Mouse (Mus musculus) midbrain, embryonic 15.5 days (tissue): ENCODE results near the gene Ccl24. TPM values are rescaled to one million over a fixed set of nuclear protein-coding genes. Genes with fewer than 3 reads are reported as not detected.

Experiments used
- ATAC-seq: fragments of 200-750 bp; cut with Nextera tagmentation; replicated peaks from 2 replicates; pipeline ENCODE4 v1.8.0; 2017; ENCODE audit warnings: moderate TSS enrichment
- H3K27ac ChIP-seq: fragments of 300-500 bp; sonication (generic); 2 replicates; pipeline ENCODE4 v1.5.1; 2015; ENCODE audit warnings: mild to moderate bottlenecking, inconsistent platforms
- H3K27me3 ChIP-seq: fragments of 300-500 bp; sonication (generic); replicated peaks from 2 replicates; pipeline ENCODE4 v1.6.1; 2015; ENCODE audit warnings: inconsistent platforms
- H3K36me3 ChIP-seq: fragments of 300-500 bp; sonication (generic); replicated peaks from 2 replicates; pipeline ENCODE4 v1.6.1; 2015; ENCODE audit warnings: inconsistent platforms
- H3K4me1 ChIP-seq: fragments of 300-500 bp; sonication (generic); 2 replicates; pipeline ENCODE4 v1.6.1; 2015; ENCODE audit warnings: inconsistent platforms
- H3K4me2 ChIP-seq: fragments of 300-500 bp; sonication (generic); 2 replicates; pipeline ENCODE4 v1.6.1; 2015; ENCODE audit warnings: inconsistent platforms, mild to moderate bottlenecking, moderate library complexity
- H3K4me3 ChIP-seq: fragments of 300-500 bp; sonication (generic); 2 replicates; pipeline ENCODE4 v1.5.1; 2015; ENCODE audit warnings: mild to moderate bottlenecking, inconsistent platforms
- H3K9ac ChIP-seq: fragments of 300-500 bp; sonication (generic); 2 replicates; pipeline ENCODE4 v1.6.1; 2015; ENCODE audit warnings: mild to moderate bottlenecking, inconsistent platforms
- H3K9me3 ChIP-seq: fragments of 300-500 bp; sonication (generic); 2 replicates; pipeline ENCODE4 v1.6.1; 2016; ENCODE audit warnings: inconsistent platforms
- WGBS: fragments of 180-500 bp; shearing (Covaris S2); methylation state at CpG from one replicate; pipeline ENCODE4 v1.1.7; 2015; ENCODE audit warnings: mixed read lengths; 5-methylcytosine and 5-hydroxymethylcytosine counted together
- polyA plus RNA-seq: library from polyadenylated mRNA; unstranded; fragments of >200 nt; fragmentation: Nextera tagmentation; extraction: Ambion mirVana; gene quantifications from 2 replicates; pipeline ENCODE4 v1.2.1, GENCODE M21; 2015

The Ccl24 gene
- polyA plus RNA-seq, 1 experiment from 2014 or later, result 1.2 TPM

DNA sequence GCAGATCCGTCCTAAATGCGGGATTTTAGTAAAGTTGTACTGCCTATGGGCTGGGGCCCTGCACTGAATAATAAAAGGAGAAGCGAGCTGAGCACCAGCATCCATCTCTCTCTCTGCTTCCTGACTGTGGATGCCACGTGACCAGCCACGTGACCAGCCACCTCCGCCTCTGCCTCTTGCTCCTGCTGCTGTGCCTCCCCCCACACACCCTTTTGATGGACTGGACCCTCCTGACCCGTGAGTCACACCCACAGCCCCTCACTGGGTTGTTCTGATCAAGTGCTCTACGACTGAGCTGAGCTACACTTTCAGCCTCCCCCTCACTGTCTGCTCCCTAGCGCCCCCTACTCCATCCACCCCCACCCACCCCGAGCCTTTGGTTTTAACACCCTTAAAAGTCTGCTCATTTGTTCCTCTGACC lies 35.0 kb downstream of the Ccl24 start:
- H3K4me1 ChIP-seq, result no peaks in the 10 kb centered on the region
- ATAC-seq, result no peak
- WGBS, result 76% methylated on average over 10 of the region's 10 CpGs
- no peak overlapping the region for H3K4me2 ChIP-seq
- no peak overlapping the region for H3K27ac ChIP-seq
- no peak overlapping the region for H3K9ac ChIP-seq
- no peaks in the 10 kb centered on the region for H3K36me3 ChIP-seq
- H3K9me3 ChIP-seq, result no peaks in the 10 kb centered on the region
- no peak overlapping the region for H3K4me3 ChIP-seq
- H3K27me3 ChIP-seq, result no peaks in the 10 kb centered on the region

GRCm38 (mm10) chr5:135537326-135537725 lies 35.5 kb downstream of the Ccl24 start:
- no peak overlapping the region for H3K9ac ChIP-seq
- H3K36me3 ChIP-seq, result no peaks in the 10 kb centered on the region
- H3K27me3 ChIP-seq, result no peaks in the 10 kb centered on the region
- no peak for ATAC-seq
- 79% methylated on average over 4 of the region's 4 CpGs for WGBS
- no peak overlapping the region for H3K4me3 ChIP-seq
- H3K9me3 ChIP-seq, result no peaks in the 10 kb centered on the region
- no peaks in the 10 kb centered on the region for H3K4me1 ChIP-seq
- H3K4me2 ChIP-seq, result no peak overlapping the region
- H3K27ac ChIP-seq, result no peak overlapping the region

DNA sequence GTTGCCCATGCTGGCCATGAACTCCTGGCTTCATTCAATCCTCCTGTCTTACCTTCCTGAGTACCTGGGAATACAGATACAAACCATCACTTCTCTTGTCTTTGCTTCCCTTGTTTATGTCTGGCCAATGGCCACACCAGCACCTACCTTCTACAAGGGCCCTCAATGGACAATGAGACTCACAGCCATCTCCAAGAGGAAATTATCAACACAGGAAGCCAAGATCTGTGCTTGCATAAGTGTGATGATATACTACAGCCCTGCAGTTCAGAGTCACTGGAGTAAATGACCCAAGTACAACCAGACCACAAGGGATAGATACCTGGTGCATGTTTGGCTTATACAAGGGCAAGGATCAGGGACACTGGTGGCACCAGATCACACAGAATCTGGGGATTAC lies 37.0 kb downstream of the Ccl24 start:
- H3K4me1 ChIP-seq, result no peaks in the 10 kb centered on the region
- H3K9ac ChIP-seq, result no peak overlapping the region
- no peaks in the 10 kb centered on the region for H3K27me3 ChIP-seq
- ATAC-seq, result no peak
- no peak overlapping the region for H3K4me2 ChIP-seq
- no peaks in the 10 kb centered on the region for H3K36me3 ChIP-seq
- no peaks in the 10 kb centered on the region for H3K9me3 ChIP-seq
- no peak overlapping the region for H3K4me3 ChIP-seq
- H3K27ac ChIP-seq, result no peak overlapping the region

DNA sequence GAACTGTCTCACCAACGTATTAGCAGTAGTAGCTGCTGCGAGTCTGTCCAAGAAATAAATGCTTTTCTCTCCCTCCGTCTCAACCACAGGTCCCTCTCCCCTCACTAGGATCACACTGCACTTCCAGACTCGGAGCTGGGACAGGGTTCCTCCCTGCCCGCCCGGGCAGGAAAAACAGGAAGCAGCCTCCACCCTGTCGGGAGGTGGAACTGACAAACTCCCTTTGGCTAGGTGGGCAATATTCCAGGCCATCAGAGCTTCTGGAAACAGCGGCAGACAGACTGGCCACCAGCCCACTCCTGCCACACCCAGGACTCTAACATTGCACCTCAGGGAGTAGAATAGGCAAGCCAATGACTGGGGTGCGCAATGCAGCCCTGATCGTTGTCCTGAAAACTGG lies 39.4 kb downstream of the Ccl24 start:
- WGBS, result 87% methylated on average over 10 of the region's 10 CpGs
- H3K36me3 ChIP-seq, result no peaks in the 10 kb centered on the region
- peak overlapping the region; percentile 38; the same call in 1 of the 2 replicates for H3K27ac ChIP-seq
- ATAC-seq, result no peak
- H3K4me3 ChIP-seq, result no peak overlapping the region
- H3K4me1 ChIP-seq, result no peaks in the 10 kb centered on the region
- H3K27me3 ChIP-seq, result no peaks in the 10 kb centered on the region
- no peak overlapping the region for H3K4me2 ChIP-seq
- no peak overlapping the region for H3K9ac ChIP-seq
- no peaks in the 10 kb centered on the region for H3K9me3 ChIP-seq

- H3K4me1 ChIP-seq, result no peaks in the 10 kb centered on the region
- no peak overlapping the region for H3K27ac ChIP-seq
- H3K9me3 ChIP-seq, result no peaks in the 10 kb centered on the region
- H3K9ac ChIP-seq, result no peak overlapping the region
- no peak overlapping the region for H3K4me3 ChIP-seq
- no peaks in the 10 kb centered on the region for H3K27me3 ChIP-seq
- H3K36me3 ChIP-seq, result no peaks in the 10 kb centered on the region
- H3K4me2 ChIP-seq, result no peak overlapping the region
- no peak for ATAC-seq
- WGBS, result 88% methylated on average over 11 of the region's 11 CpGs
These were observed 41.5 kb downstream of the Ccl24 start for GRCm38 (mm10) chr5:135531306-135531845.

DNA sequence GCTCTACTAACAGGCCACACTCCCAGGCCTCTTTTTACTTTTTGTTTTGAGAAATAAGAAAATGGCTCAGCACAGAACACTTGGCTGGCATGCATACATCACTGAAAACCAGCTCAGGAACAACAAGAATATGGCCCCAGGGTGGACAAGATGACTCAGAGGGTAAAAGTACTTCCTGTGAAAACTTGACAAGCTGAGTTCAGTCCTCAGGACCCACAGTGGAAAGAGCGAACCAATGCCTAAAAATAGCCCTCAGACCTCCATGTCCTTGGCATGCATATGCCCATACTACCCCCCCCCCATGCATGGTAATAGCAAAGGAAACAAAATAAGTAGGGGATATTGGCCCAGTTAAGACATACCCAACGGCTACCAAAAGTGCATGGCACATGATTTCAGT lies 42.9 kb downstream of the Ccl24 start:
- H3K4me3 ChIP-seq, result no peak overlapping the region
- 85% methylated on average over 2 of the region's 2 CpGs for WGBS
- H3K36me3 ChIP-seq, result no peaks in the 10 kb centered on the region
- H3K9ac ChIP-seq, result no peak overlapping the region
- no peaks in the 10 kb centered on the region for H3K4me1 ChIP-seq
- no peak for ATAC-seq
- no peak overlapping the region for H3K27ac ChIP-seq
- H3K27me3 ChIP-seq, result no peaks in the 10 kb centered on the region
- no peak overlapping the region for H3K4me2 ChIP-seq
- H3K9me3 ChIP-seq, result no peaks in the 10 kb centered on the region

GRCm38 (mm10) chr5:135529310-135529709 lies 43.5 kb downstream of the Ccl24 start:
- Histone ChIP-seq H3K36me3 (no peaks in the 10 kb centered on the region), H3K27me3 (no peaks in the 10 kb centered on the region), H3K4me3 (no peak overlapping the region), H3K27ac (no peak overlapping the region), H3K9ac (no peak overlapping the region), H3K9me3 (no peaks in the 10 kb centered on the region), H3K4me2 (no peak overlapping the region), H3K4me1 (no peaks in the 10 kb centered on the region)
- no peak for ATAC-seq
- 75% methylated on average over 3 of the region's 3 CpGs for WGBS

GRCm38 (mm10) chr5:135527986-135528385 lies 44.9 kb downstream of the Ccl24 start:
- Histone ChIP-seq H3K36me3 (no peaks in the 10 kb centered on the region), H3K9me3 (no peaks in the 10 kb centered on the region), H3K4me2 (no peak overlapping the region), H3K4me1 (no peaks in the 10 kb centered on the region), H3K27me3 (no peaks in the 10 kb centered on the region), H3K27ac (no peak overlapping the region), H3K4me3 (no peak overlapping the region), H3K9ac (no peak overlapping the region)
- 26% methylated on average over 7 of the region's 7 CpGs for WGBS
- no peak for ATAC-seq

DNA sequence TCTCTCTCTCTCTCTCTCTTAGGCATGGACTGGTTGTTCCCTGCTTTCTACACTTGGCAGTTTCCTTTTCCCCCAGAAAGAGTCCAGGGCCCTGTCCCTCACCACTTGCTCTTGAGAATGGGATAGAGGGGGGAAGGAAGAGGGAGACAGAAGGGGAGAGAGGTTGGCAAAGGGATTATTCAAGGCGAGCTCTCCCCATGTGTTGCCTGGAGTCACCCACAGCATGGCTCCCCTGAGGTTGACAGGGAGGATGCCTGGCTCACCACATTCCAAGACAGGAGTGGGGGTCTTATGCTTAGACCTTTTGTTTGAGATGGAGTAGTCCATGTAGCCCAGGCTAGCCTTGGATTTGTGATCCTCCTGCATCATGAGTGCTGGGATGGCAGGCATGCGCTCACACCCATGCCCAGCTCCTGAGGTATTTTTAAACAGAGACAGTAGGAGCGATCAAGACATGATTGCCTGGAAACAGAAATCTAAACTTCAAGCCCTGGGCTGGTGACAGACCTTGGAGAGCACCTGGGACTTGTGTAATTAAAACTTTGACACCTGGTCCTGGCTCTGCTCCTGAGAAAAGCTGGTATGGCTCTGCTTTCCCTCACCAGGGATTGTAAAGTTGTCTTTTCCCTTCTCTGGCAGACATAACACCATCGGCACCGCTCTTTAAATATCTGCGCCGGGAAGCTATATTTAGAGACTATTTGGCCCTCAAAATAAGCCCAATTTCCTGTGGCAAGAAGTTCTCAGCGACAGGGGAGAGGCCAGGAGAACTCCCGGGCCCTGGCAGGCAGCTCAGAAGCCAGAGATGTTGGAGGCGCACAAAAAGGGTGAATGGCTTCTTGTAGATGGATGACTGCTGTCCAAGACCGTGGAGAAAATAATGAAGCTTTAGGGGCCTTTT lies 47.9 kb downstream of the Ccl24 start:
- no peaks in the 10 kb centered on the region for H3K9me3 ChIP-seq
- H3K4me1 ChIP-seq, result no peaks in the 10 kb centered on the region
- H3K27ac ChIP-seq, result no peak overlapping the region
- H3K9ac ChIP-seq, result no peak overlapping the region
- no peaks in the 10 kb centered on the region for H3K36me3 ChIP-seq
- H3K4me3 ChIP-seq, result no peak overlapping the region
- H3K4me2 ChIP-seq, result no peak overlapping the region
- no peaks in the 10 kb centered on the region for H3K27me3 ChIP-seq
- 85% methylated on average over 11 of the region's 11 CpGs for WGBS
- ATAC-seq, result no peak

- Histone ChIP-seq H3K36me3 (no peaks in the 10 kb centered on the region), H3K27me3 (no peaks in the 10 kb centered on the region), H3K4me2 (no peak overlapping the region), H3K4me3 (no peak overlapping the region), H3K9ac (no peak overlapping the region), H3K4me1 (no peaks in the 10 kb centered on the region), H3K27ac (no peak overlapping the region), H3K9me3 (no peaks in the 10 kb centered on the region)
- WGBS, result 86% methylated on average over 2 of the region's 2 CpGs
- no peak for ATAC-seq
These were observed 48.8 kb downstream of the Ccl24 start for GRCm38 (mm10) chr5:135524087-135524486.

DNA sequence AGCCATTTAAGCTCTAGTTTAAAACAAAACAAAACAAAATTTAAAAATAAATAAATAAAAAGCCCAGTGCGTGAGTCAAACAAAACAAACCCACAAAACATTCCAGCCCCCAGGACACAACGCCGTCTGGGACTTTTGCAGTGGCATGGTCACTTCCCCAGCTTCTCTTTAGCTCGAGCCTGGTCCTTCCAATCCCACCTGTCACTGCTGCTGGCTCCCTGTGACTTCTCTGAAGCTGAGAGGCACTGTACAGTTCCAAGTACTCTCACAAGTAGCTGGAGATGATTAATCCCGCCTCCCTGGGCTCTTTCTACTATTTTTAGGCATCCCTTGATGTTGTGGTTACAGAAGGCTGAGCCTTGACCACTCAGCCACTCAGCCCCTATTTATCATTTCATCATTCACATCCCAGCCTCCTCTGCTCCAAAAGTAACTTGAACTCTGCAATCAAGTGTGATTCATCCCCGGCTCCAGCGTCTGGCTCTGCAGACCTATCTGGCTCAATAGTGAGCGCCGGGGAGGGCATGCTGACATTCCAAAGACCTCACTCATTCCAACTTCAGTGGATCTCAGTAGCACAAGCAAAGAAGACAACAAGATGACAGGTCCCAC lies 50.6 kb downstream of the Ccl24 start:
- Histone ChIP-seq H3K4me3 (no peak overlapping the region), H3K4me1 (no peaks in the 10 kb centered on the region), H3K36me3 (no peaks in the 10 kb centered on the region), H3K9me3 (no peaks in the 10 kb centered on the region), H3K4me2 (no peak overlapping the region), H3K27ac (no peak overlapping the region), H3K27me3 (no peaks in the 10 kb centered on the region), H3K9ac (no peak overlapping the region)
- ATAC-seq, result no peak
- WGBS, result 84% methylated on average over 9 of the region's 9 CpGs
